Mouse (Mus musculus): ENCODE results near the gene Mmp9. TPM values are rescaled to one million over a fixed set of nuclear protein-coding genes. Genes with fewer than 3 reads are reported as not detected.

Mmp9 gene
- 0.76 and 1.4 TPM in 2 replicates for polyA plus RNA-seq (2014; fragmentation: Nextera tagmentation; extraction: Ambion mirVana)

- Histone ChIP-seq H3K4me2 (replicated peaks; ENCODE audit: low read depth, low read length) (no peak within 1 kb of the TSS), H3K4me3 (ENCODE audit: low read length) (no peak within 1 kb of the TSS), H3K27ac (ENCODE audit: low read depth, low read length) (no peak within 1 kb of the TSS), H3K4me1 (ENCODE audit: control insufficient read depth, insufficient read depth, low read length) (peaks cover 26% of the 10 kb centered on the region), H3K27me3 (ENCODE audit: control insufficient read depth, insufficient read depth, low read length) (peaks cover 4% of the 10 kb centered on the region; the same call in 1 of the 2 replicates), H3K36me3 (ENCODE audit: control insufficient read depth, insufficient read depth, low read length) (no peaks in the 10 kb centered on the region), H3K9me3 (ENCODE audit: control insufficient read depth, low read length) (no peaks in the 10 kb centered on the region), H3K9ac (ENCODE audit: low read depth, low read length) (no peak within 1 kb of the TSS)
- WGBS = 18% methylated on average over 10 of the region's 10 CpGs
- no peak for ATAC-seq (ENCODE audit: low FRiP score, low TSS enrichment)
These were observed at the start of gene Mmp9 for GRCm38 (mm10) chr2:164940140-164940830. Gene Mmp9 (plus strand): TSS chr2:164940780.

- WGBS = 79% methylated on average over 13 of the region's 13 CpGs
- 0 out of 2 replicates have a peak overlapping the region, but pooled peaks have one; percentile 2 for H3K9ac ChIP-seq (ENCODE audit: low read depth, low read length)
- no peaks in the 10 kb centered on the region for H3K27me3 ChIP-seq (ENCODE audit: control insufficient read depth, insufficient read depth, low read length)
- peaks cover 100% of the 10 kb centered on the region for H3K36me3 ChIP-seq (ENCODE audit: control insufficient read depth, insufficient read depth, low read length)
- no peak overlapping the region for H3K4me3 ChIP-seq (ENCODE audit: low read length)
- no peaks in the 10 kb centered on the region for H3K9me3 ChIP-seq (ENCODE audit: control insufficient read depth, low read length)
- H3K27ac ChIP-seq (ENCODE audit: low read depth, low read length) = no peak overlapping the region
- no peak for ATAC-seq (ENCODE audit: low FRiP score, low TSS enrichment)
- no peaks in the 10 kb centered on the region for H3K4me1 ChIP-seq (ENCODE audit: control insufficient read depth, insufficient read depth, low read length)
- H3K4me2 ChIP-seq (replicated peaks; ENCODE audit: low read depth, low read length) = no peak overlapping the region
These were observed 49.3 kb upstream of the Mmp9 start for GRCm38 (mm10) chr2:164891056-164891834.

GRCm38 (mm10) chr2:164891908-164892695 is 48.5 kb upstream of the Mmp9 start:
- Histone ChIP-seq H3K36me3 (ENCODE audit: control insufficient read depth, insufficient read depth, low read length) (peaks cover 99% of the 10 kb centered on the region), H3K4me2 (replicated peaks; ENCODE audit: low read depth, low read length) (no peak overlapping the region), H3K9me3 (ENCODE audit: control insufficient read depth, low read length) (no peaks in the 10 kb centered on the region), H3K27ac (ENCODE audit: low read depth, low read length) (no peak overlapping the region), H3K27me3 (ENCODE audit: control insufficient read depth, insufficient read depth, low read length) (no peaks in the 10 kb centered on the region), H3K9ac (ENCODE audit: low read depth, low read length) (peak overlapping the region; percentile 23; the same call in 1 of the 2 replicates), H3K4me3 (ENCODE audit: low read length) (no peak overlapping the region), H3K4me1 (ENCODE audit: control insufficient read depth, insufficient read depth, low read length) (no peaks in the 10 kb centered on the region)
- ATAC-seq (ENCODE audit: low FRiP score, low TSS enrichment) = no peak
- WGBS = 90% methylated on average over 15 of the region's 15 CpGs

GRCm38 (mm10) chr2:164892696-164893216 is 47.8 kb upstream of the Mmp9 start:
- H3K9ac ChIP-seq (ENCODE audit: low read depth, low read length) = peak overlapping the region; percentile 23; the same call in 1 of the 2 replicates
- WGBS = 92% methylated on average over 6 of the region's 6 CpGs
- H3K36me3 ChIP-seq (ENCODE audit: control insufficient read depth, insufficient read depth, low read length) = peaks cover 99% of the 10 kb centered on the region
- H3K27me3 ChIP-seq (ENCODE audit: control insufficient read depth, insufficient read depth, low read length) = no peaks in the 10 kb centered on the region
- no peaks in the 10 kb centered on the region for H3K9me3 ChIP-seq (ENCODE audit: control insufficient read depth, low read length)
- H3K4me2 ChIP-seq (replicated peaks; ENCODE audit: low read depth, low read length) = no peak overlapping the region
- ATAC-seq (ENCODE audit: low FRiP score, low TSS enrichment) = no peak
- no peaks in the 10 kb centered on the region for H3K4me1 ChIP-seq (ENCODE audit: control insufficient read depth, insufficient read depth, low read length)
- no peak overlapping the region for H3K4me3 ChIP-seq (ENCODE audit: low read length)
- H3K27ac ChIP-seq (ENCODE audit: low read depth, low read length) = no peak overlapping the region

GRCm38 (mm10) chr2:164894048-164894447 is 46.5 kb upstream of the Mmp9 start:
- Histone ChIP-seq H3K27me3 (ENCODE audit: control insufficient read depth, insufficient read depth, low read length) (no peaks in the 10 kb centered on the region), H3K9me3 (ENCODE audit: control insufficient read depth, low read length) (no peaks in the 10 kb centered on the region), H3K4me2 (replicated peaks; ENCODE audit: low read depth, low read length) (no peak overlapping the region), H3K4me1 (ENCODE audit: control insufficient read depth, insufficient read depth, low read length) (no peaks in the 10 kb centered on the region), H3K27ac (ENCODE audit: low read depth, low read length) (no peak overlapping the region), H3K36me3 (ENCODE audit: control insufficient read depth, insufficient read depth, low read length) (peaks cover 99% of the 10 kb centered on the region), H3K9ac (ENCODE audit: low read depth, low read length) (no peak overlapping the region), H3K4me3 (ENCODE audit: low read length) (no peak overlapping the region)
- 63% methylated on average over 5 of the region's 5 CpGs for WGBS
- no peak for ATAC-seq (ENCODE audit: low FRiP score, low TSS enrichment)

- peak; percentile 25; the same call in 1 of the 2 replicates for ATAC-seq (ENCODE audit: low FRiP score, low TSS enrichment)
- Histone ChIP-seq H3K27ac (ENCODE audit: low read depth, low read length) (no peak overlapping the region), H3K9ac (ENCODE audit: low read depth, low read length) (no peak overlapping the region), H3K4me3 (ENCODE audit: low read length) (no peak overlapping the region), H3K4me2 (replicated peaks; ENCODE audit: low read depth, low read length) (no peak overlapping the region), H3K27me3 (ENCODE audit: control insufficient read depth, insufficient read depth, low read length) (no peaks in the 10 kb centered on the region), H3K36me3 (ENCODE audit: control insufficient read depth, insufficient read depth, low read length) (peaks cover 99% of the 10 kb centered on the region), H3K9me3 (ENCODE audit: control insufficient read depth, low read length) (no peaks in the 10 kb centered on the region), H3K4me1 (ENCODE audit: control insufficient read depth, insufficient read depth, low read length) (no peaks in the 10 kb centered on the region)
- WGBS = 90% methylated on average over 1 of the region's 1 CpGs
These were observed 45.9 kb upstream of the Mmp9 start for GRCm38 (mm10) chr2:164894644-164895043.

GRCm38 (mm10) chr2:164895885-164896284 is 44.7 kb upstream of the Mmp9 start:
- no peak overlapping the region for H3K27ac ChIP-seq (ENCODE audit: low read depth, low read length)
- no peaks in the 10 kb centered on the region for H3K9me3 ChIP-seq (ENCODE audit: control insufficient read depth, low read length)
- H3K4me2 ChIP-seq (replicated peaks; ENCODE audit: low read depth, low read length) = no peak overlapping the region
- peaks cover 99% of the 10 kb centered on the region for H3K36me3 ChIP-seq (ENCODE audit: control insufficient read depth, insufficient read depth, low read length)
- WGBS = 95% methylated on average over 6 of the region's 6 CpGs
- H3K4me1 ChIP-seq (ENCODE audit: control insufficient read depth, insufficient read depth, low read length) = no peaks in the 10 kb centered on the region
- no peaks in the 10 kb centered on the region for H3K27me3 ChIP-seq (ENCODE audit: control insufficient read depth, insufficient read depth, low read length)
- H3K4me3 ChIP-seq (ENCODE audit: low read length) = no peak overlapping the region
- ATAC-seq (ENCODE audit: low FRiP score, low TSS enrichment) = no peak
- H3K9ac ChIP-seq (ENCODE audit: low read depth, low read length) = no peak overlapping the region

- Histone ChIP-seq H3K9me3 (ENCODE audit: control insufficient read depth, low read length) (no peaks in the 10 kb centered on the region), H3K36me3 (ENCODE audit: control insufficient read depth, insufficient read depth, low read length) (peaks cover 99% of the 10 kb centered on the region), H3K27me3 (ENCODE audit: control insufficient read depth, insufficient read depth, low read length) (no peaks in the 10 kb centered on the region), H3K9ac (ENCODE audit: low read depth, low read length) (no peak overlapping the region), H3K4me2 (replicated peaks; ENCODE audit: low read depth, low read length) (no peak overlapping the region), H3K4me3 (ENCODE audit: low read length) (no peak overlapping the region), H3K27ac (ENCODE audit: low read depth, low read length) (no peak overlapping the region), H3K4me1 (ENCODE audit: control insufficient read depth, insufficient read depth, low read length) (no peaks in the 10 kb centered on the region)
- 98% methylated on average over 7 of the region's 7 CpGs for WGBS
- ATAC-seq (ENCODE audit: low FRiP score, low TSS enrichment) = no peak
These were observed 42.6 kb upstream of the Mmp9 start for GRCm38 (mm10) chr2:164898008-164898407.
